Mouse (Mus musculus) heart, embryonic 16.5 days (tissue): ENCODE measurements at regions not wholly inside any gene's neighbourhood (a gene's known extent, or its start where the extent isn't known, plus 50 kb on each side); places are given as distances from the start of the nearest gene placed in this dataset.

Source experiments
- ATAC-seq: fragments of 200-750 bp; cut with Nextera tagmentation; replicated peaks from 2 replicates; pipeline ENCODE4 v1.8.0; 2017; ENCODE audit warnings: moderate number of reproducible peaks; ENCODE audit not compliant: insufficient read depth, low FRiP score; ENCODE audit errors: extremely low read depth
- H3K27ac ChIP-seq: fragments of 300-500 bp; sonication (generic); 2 replicates; pipeline ENCODE4 v1.5.1; 2014; ENCODE audit warnings: mild to moderate bottlenecking, low read length, control low read depth, moderate library complexity
- H3K27me3 ChIP-seq: fragments of 300-500 bp; sonication (generic); 2 replicates; pipeline ENCODE4 v1.6.1; 2014; ENCODE audit warnings: low read length, mixed read lengths; ENCODE audit not compliant: control insufficient read depth, insufficient read depth
- H3K36me3 ChIP-seq: fragments of 300-500 bp; sonication (generic); 2 replicates; pipeline ENCODE4 v1.6.1; 2014; ENCODE audit not compliant: control insufficient read depth, insufficient read depth
- H3K4me1 ChIP-seq: fragments of 300-500 bp; sonication (generic); 2 replicates; pipeline ENCODE4 v1.6.1; 2014; ENCODE audit warnings: low read length, mixed read lengths; ENCODE audit not compliant: control insufficient read depth, insufficient read depth
- H3K4me2 ChIP-seq: fragments of 300-500 bp; sonication (generic); 2 replicates; pipeline ENCODE4 v1.6.1; 2014; ENCODE audit warnings: low read depth, mild to moderate bottlenecking, control low read depth, low read length
- H3K4me3 ChIP-seq: fragments of 300-500 bp; sonication (generic); 2 replicates; pipeline ENCODE4 v1.5.1; 2014; ENCODE audit warnings: mild to moderate bottlenecking, control low read depth, low read length
- H3K9ac ChIP-seq: fragments of 300-500 bp; sonication (generic); 2 replicates; pipeline ENCODE4 v1.6.1; 2014; ENCODE audit warnings: low read length, control low read depth
- H3K9me3 ChIP-seq: fragments of 300-500 bp; sonication (generic); replicated peaks from 2 replicates; pipeline ENCODE4 v1.6.1; 2016; ENCODE audit warnings: low read length; ENCODE audit not compliant: control insufficient read depth
- WGBS: fragments of 180-500 bp; shearing (Covaris S2); extraction: QIAGEN DNeasy Blood & Tissue Kit; methylation state at CpG from one replicate; pipeline ENCODE4 v1.1.7; 2014; 5-methylcytosine and 5-hydroxymethylcytosine counted together

- Histone ChIP-seq H3K4me3 (no peak overlapping the region), H3K36me3 (no peaks in the 10 kb centered on the region), H3K9ac (no peak overlapping the region), H3K27ac (no peak overlapping the region), H3K4me2 (no peak overlapping the region), H3K27me3 (no peaks in the 10 kb centered on the region), H3K9me3 (no peaks in the 10 kb centered on the region), H3K4me1 (no peaks in the 10 kb centered on the region)
- 73% methylated on average over 7 of the region's 7 CpGs for WGBS
- ATAC-seq = no peak
Measured at GRCm38 (mm10) chr16:42717828-42718412, 157.8 kb upstream of the Zbtb20 start.

- Histone ChIP-seq H3K36me3 (no peaks in the 10 kb centered on the region), H3K9ac (no peak overlapping the region), H3K27ac (no peak overlapping the region), H3K4me1 (no peaks in the 10 kb centered on the region), H3K27me3 (no peaks in the 10 kb centered on the region), H3K4me2 (no peak overlapping the region), H3K9me3 (no peaks in the 10 kb centered on the region), H3K4me3 (no peak overlapping the region)
- no peak for ATAC-seq
- WGBS = 84% methylated on average over 9 of the region's 9 CpGs
Measured at GRCm38 (mm10) chr16:42717075-42717827, 158.4 kb upstream of the Zbtb20 start.

- Histone ChIP-seq H3K9me3 (no peaks in the 10 kb centered on the region), H3K4me1 (no peaks in the 10 kb centered on the region), H3K4me2 (no peak overlapping the region), H3K27me3 (no peaks in the 10 kb centered on the region), H3K27ac (no peak overlapping the region), H3K9ac (no peak overlapping the region), H3K36me3 (no peaks in the 10 kb centered on the region), H3K4me3 (no peak overlapping the region)
- no peak for ATAC-seq
- 50% methylated on average over 4 of the region's 4 CpGs for WGBS
Measured at GRCm38 (mm10) chr16:42702676-42703075, 173.0 kb upstream of the Zbtb20 start.

DNA sequence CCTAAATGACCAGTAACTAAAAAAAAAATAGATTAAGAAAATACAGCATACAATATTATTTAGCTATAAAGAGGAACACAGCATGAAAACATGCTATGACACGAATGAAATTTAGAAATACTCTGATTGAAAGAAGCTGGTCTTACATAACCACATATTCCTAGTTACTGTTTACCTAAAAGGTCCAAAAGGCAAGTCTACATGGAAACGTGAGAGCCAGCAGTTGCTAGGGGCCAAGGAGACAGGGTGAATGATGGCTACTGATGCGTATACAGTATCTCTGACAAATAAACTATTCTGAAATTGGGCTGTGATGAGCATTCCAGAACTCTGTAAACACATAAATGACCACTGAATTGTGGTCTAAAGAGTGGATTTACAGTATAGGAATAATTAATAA, 194.5 kb upstream of the Zbtb20 start:
- Histone ChIP-seq H3K9ac (no peak overlapping the region), H3K4me2 (no peak overlapping the region), H3K9me3 (no peaks in the 10 kb centered on the region), H3K36me3 (no peaks in the 10 kb centered on the region), H3K4me1 (no peaks in the 10 kb centered on the region), H3K27ac (no peak overlapping the region), H3K4me3 (no peak overlapping the region), H3K27me3 (no peaks in the 10 kb centered on the region)
- no peak for ATAC-seq
- WGBS = 74% methylated on average over 3 of the region's 3 CpGs

DNA sequence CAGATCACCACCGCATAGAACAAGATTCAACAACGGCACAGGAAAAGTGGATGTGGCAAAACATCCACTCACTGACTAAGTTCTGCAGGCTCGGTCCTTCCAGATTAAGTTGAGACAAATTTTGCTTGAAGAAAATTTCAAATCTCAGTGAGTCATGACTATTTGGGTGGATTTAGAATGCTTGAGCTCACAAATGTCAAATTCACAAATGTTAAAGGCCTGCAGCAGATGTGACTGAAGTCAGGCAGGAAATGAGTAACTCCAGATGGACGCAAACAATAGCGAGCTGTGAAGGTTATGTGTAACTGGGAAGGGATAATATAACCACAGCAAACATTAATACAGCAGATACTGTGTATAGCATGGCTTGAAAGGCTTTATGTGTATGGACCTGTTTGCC, 198.5 kb upstream of the Zbtb20 start:
- no peak overlapping the region for H3K4me2 ChIP-seq
- ATAC-seq = 0 out of 2 replicates have a peak, but pooled peaks have one; percentile 41
- peak overlapping the region; percentile 81 for H3K27ac ChIP-seq
- H3K9ac ChIP-seq = no peak overlapping the region
- WGBS = 53% methylated on average over 5 of the region's 5 CpGs
- no peaks in the 10 kb centered on the region for H3K9me3 ChIP-seq
- no peaks in the 10 kb centered on the region for H3K36me3 ChIP-seq
- no peaks in the 10 kb centered on the region for H3K4me1 ChIP-seq
- no peaks in the 10 kb centered on the region for H3K27me3 ChIP-seq
- no peak overlapping the region for H3K4me3 ChIP-seq

DNA sequence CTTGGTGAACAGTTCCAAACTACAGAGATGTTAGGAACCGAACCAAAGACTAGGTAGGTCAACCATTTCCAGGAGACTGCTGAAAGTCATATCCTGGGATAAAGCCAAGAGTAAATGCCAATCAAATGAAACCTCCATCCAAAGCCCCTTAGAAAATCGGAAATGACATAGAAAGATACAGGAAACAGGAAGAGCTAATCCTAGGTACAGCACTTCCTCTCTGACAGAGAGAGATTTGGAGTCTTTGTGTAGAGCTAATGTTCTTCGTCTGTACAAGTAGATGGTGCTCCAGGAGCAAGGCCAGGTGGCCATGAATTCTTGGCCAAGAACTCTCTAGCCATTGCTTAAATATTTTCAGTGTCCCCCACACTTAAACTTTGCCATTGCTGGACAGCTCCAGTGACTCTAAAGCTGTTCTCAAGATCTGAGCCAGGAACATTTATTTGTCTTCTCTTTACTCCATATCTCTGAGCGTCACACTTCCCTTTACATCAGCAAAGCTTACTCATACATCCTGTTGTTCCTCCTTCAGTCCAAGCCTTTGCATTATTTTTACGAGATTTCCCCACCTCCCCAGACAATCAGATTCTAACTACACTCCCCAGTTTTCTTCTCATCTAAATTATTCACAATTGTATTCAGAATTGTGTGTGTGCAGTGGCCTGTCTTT, 199.1 kb upstream of the Zbtb20 start:
- H3K9ac ChIP-seq = no peak overlapping the region
- no peaks in the 10 kb centered on the region for H3K4me1 ChIP-seq
- H3K4me2 ChIP-seq = no peak overlapping the region
- H3K27ac ChIP-seq = peak overlapping the region; percentile 81
- no peaks in the 10 kb centered on the region for H3K27me3 ChIP-seq
- peak; percentile 87 for ATAC-seq
- no peak overlapping the region for H3K4me3 ChIP-seq
- no peaks in the 10 kb centered on the region for H3K9me3 ChIP-seq
- 48% methylated on average over 5 of the region's 5 CpGs for WGBS
- H3K36me3 ChIP-seq = no peaks in the 10 kb centered on the region

GRCm38 (mm10) chr16:42675031-42675430, 200.7 kb upstream of the Zbtb20 start:
- no peak for ATAC-seq
- Histone ChIP-seq H3K4me1 (no peaks in the 10 kb centered on the region), H3K9me3 (no peaks in the 10 kb centered on the region), H3K36me3 (no peaks in the 10 kb centered on the region), H3K27ac (no peak overlapping the region), H3K4me2 (no peak overlapping the region), H3K9ac (no peak overlapping the region), H3K27me3 (no peaks in the 10 kb centered on the region), H3K4me3 (no peak overlapping the region)
- 81% methylated on average over 3 of the region's 3 CpGs for WGBS

GRCm38 (mm10) chr16:42666601-42667000, 209.1 kb upstream of the Zbtb20 start:
- Histone ChIP-seq H3K27ac (no peak overlapping the region), H3K4me1 (no peaks in the 10 kb centered on the region), H3K9ac (no peak overlapping the region), H3K27me3 (no peaks in the 10 kb centered on the region), H3K9me3 (no peaks in the 10 kb centered on the region), H3K36me3 (no peaks in the 10 kb centered on the region), H3K4me3 (no peak overlapping the region), H3K4me2 (no peak overlapping the region)
- WGBS = 84% methylated on average over 3 of the region's 3 CpGs
- ATAC-seq = no peak
